Mouse (Mus musculus): ENCODE measurements around the gene Ireb2.
A peak's percentile ranks its signal among the peaks of the same experiment; 100 is the strongest.
"Not testable (repeated sequence)": the region's sequence is repeated elsewhere in the genome, so short reads cannot be mapped to it uniquely, and the experiment has no call there.

The Ireb2 gene

GRCm38 (mm10) chr9:54909446-54909845 is 45.9 kb downstream of the Ireb2 start:
- DNase-seq (ENCODE audit: low spot score): no peak

GRCm38 (mm10) chr9:54915576-54915975 is 52.0 kb downstream of the Ireb2 start:
- DNase-seq (ENCODE audit: low spot score): no peak

GRCm38 (mm10) chr9:54916401-54916800 is 52.8 kb downstream of the Ireb2 start:
- no peak for DNase-seq (ENCODE audit: low spot score)

- peak; percentile 90 for DNase-seq (ENCODE audit: low spot score)
Measured at GRCm38 (mm10) chr9:54917010-54917677, 53.6 kb downstream of the Ireb2 start, which contains the start of gene Hykk. Hykk (plus strand) TSS chr9:54917283.

- DNase-seq (ENCODE audit: low spot score): no peak
Measured at GRCm38 (mm10) chr9:54918191-54918590, 54.6 kb downstream of the Ireb2 start.

- DNase-seq (ENCODE audit: low spot score): no peak
Measured at GRCm38 (mm10) chr9:54918781-54919180, 55.2 kb downstream of the Ireb2 start.

- no peak for DNase-seq (ENCODE audit: low spot score)
Measured at GRCm38 (mm10) chr9:54919946-54920345, 56.4 kb downstream of the Ireb2 start.

- DNase-seq (ENCODE audit: low spot score): no peak
Measured at GRCm38 (mm10) chr9:54930741-54931140, 67.2 kb downstream of the Ireb2 start.

- no peak for DNase-seq (ENCODE audit: low spot score)
Measured at GRCm38 (mm10) chr9:54931765-54932164, 68.2 kb downstream of the Ireb2 start.

- DNase-seq (ENCODE audit: low spot score): no peak
Measured at GRCm38 (mm10) chr9:54932379-54932778, 68.8 kb downstream of the Ireb2 start.

GRCm38 (mm10) chr9:54942071-54942470 is 78.5 kb downstream of the Ireb2 start:
- no peak for DNase-seq (ENCODE audit: low spot score)

GRCm38 (mm10) chr9:54944467-54944866 is 80.9 kb downstream of the Ireb2 start:
- no peak for DNase-seq (ENCODE audit: low spot score)

GRCm38 (mm10) chr9:54946256-54946655 is 82.7 kb downstream of the Ireb2 start:
- DNase-seq (ENCODE audit: low spot score): no peak

GRCm38 (mm10) chr9:54949465-54949864 is 85.9 kb downstream of the Ireb2 start:
- DNase-seq (ENCODE audit: low spot score): no peak

- DNase-seq (ENCODE audit: low spot score): not testable (repeated sequence)
Measured at GRCm38 (mm10) chr9:54950162-54950561, 86.6 kb downstream of the Ireb2 start.

GRCm38 (mm10) chr9:54950575-54951321 is 87.2 kb downstream of the Ireb2 start, which contains the start of the genes Psma4 and AY074887:
Psma4 (plus strand) TSS chr9:54950790.
AY074887 (minus strand) TSS chr9:54950998.
- DNase-seq (ENCODE audit: low spot score): peak; percentile 93

GRCm38 (mm10) chr9:54961059-54961458 is 97.5 kb downstream of the Ireb2 start:
- DNase-seq (ENCODE audit: low spot score): peak; percentile 10
